Mouse (Mus musculus): ENCODE measurements around the gene C5ar1.

C5ar1 gene

DNA sequence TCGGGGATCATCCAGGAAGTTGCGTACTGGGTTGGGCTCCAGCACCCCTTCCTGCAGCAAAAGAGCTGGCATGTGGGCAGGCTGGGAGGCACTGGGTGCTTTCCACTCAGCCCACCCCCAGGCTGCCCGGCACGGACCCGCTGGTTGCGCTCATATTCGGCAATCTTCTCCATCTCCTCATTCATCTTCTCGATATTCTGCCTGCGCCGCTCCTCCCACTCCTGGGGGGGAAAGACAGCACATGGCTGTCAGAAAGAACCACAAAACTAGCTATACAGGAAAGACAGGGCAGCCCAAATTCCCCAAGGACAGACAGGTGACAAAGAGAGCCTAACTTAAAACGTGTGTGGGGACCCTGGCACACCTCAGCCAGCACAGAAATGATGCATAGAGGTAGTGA lies 21.4 kb upstream of the C5ar1 start:
- in situ Hi-C loops (cut with MboI; ENCODE audit: unreplicated experiment in 2 of 2) = no loop called here

DNA sequence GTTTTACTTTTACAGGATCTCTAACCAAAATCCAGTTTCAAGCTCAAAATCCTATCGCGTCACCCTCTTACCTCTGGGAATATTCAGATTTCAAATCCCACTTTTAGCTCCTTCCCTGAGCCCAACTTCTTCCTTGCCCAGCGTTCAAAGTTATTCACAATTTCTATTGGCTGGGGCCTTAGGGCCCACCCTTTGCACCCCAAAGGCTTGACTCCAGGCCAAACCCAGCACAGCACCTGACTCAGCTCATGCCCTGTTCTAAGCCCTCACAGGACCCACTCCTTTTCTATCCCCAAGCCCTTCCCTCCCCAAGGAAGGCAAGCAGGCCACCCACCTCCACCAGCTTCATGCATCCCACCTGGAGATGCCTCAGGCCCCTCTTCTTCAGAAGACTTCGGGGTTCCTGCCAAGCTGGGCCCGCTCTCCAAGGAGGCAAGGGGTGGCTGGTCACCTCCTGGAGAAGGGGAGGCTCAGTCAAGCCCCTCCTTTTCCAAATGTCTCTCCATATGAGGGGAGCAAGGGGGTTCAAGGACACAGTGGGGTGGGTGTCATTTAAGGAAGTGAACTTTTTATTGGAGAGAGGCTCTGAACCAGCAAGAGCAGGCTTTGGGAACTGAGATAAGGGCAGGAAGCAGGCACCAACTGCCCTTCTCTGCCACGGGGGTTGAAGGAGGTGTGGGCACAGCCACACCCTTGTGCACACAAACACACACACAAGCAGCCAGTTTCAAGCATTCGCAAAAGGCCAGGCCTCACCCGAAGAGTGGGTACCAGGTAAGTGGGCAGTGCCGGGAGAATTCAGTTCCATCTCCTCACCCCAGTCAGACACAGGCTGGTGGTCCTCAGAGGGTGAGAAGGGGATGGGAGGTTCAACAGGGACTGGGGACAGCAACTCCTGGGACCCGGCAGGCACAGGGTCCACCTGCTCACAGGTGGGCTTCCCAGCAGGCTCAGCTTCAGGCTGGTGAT lies 15.9 kb upstream of the C5ar1 start:
- in situ Hi-C loops (cut with MboI; ENCODE audit: unreplicated experiment in 2 of 2) = loop anchor here (25.0 kb wide), 1 partner anchor 288 kb away; no protein-coding TSS in a partner anchor

DNA sequence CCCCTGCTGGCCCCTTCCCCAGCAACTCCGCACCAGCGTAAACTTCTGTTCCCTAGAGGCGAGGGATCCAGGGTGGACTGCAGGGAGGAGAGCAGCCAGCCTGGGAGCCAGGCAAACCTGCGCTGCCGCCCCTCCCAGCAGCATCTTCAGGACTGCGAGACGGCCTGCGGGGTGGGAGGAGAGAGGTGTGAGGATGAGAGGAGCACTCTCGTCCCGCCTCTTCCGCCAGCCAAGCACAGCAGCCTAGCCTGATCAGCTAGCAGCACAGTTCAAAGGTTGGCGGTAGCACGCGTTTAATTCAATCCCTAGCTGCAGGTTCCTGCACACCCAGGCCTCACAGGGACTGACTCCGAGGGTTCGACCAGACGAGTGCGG lies 14.4 kb upstream of the C5ar1 start:
- in situ Hi-C loops (cut with MboI; ENCODE audit: unreplicated experiment in 2 of 2) = loop anchor here (25.0 kb wide), 1 partner anchor 286 kb away; no protein-coding TSS in a partner anchor

DNA sequence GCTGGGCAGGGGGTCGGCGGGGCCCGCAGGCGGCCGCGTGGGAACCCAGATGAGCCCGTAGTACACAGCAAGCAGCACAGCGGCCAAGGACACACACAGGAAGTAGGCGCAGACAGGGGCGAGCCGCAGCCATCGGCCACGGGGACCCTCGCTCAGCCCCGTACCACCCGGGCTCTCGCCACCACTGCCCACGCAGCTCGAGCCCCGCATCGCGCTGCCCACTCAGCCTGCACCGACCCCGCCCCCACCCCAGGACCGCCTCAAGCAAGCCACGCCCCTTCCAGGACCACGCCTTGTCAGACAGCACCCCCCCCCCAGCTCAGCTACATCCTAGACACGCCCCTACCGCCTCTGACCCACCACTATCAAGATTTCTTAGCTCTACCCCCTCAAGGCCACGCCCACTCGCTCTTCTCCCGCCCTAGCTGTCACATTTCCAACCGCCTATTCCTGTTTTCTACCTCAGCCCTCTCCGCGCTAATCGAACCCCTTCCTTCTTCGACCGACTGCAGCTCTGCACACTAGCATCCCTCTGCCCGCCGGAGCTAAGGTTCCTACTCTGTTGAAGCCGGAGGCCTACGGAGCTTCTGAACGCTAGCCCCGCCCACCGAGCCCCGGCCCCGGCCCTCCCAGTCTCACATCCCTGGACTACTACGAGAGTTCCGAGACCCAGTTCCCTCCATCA lies 13.9 kb upstream of the C5ar1 start, which contains the start of gene Inafm1:
TSS of gene Inafm1 (minus strand) at position 537 of the 685 bp plus-strand sequence.
- in situ Hi-C loops (cut with MboI; ENCODE audit: unreplicated experiment in 2 of 2) = loop anchor here (25.0 kb wide), 1 partner anchor 286 kb away; no protein-coding TSS in a partner anchor

DNA sequence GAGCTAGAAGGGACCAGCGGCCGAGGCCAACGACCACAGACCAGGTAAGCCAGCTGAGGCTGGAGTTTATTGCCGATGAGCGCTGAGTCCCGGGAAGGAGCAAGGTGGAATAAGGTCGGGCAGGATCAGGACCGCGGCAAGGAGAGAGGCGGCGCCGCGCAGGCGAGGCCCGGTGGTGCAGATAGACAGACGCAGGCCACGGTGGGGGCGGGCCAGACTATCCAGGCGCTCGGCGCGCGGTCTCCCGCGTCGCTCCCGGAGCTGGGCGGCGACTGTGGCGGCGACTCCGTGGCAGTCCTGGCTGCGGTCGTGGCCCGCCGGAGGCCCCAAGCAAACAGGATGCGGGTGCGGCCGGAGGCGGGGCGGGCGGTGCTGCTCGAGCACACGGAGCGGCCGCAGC lies 13.3 kb upstream of the C5ar1 start:
- in situ Hi-C loops (cut with MboI; ENCODE audit: unreplicated experiment in 2 of 2) = loop anchor here (25.0 kb wide), 1 partner anchor 285 kb away; no protein-coding TSS in a partner anchor

DNA sequence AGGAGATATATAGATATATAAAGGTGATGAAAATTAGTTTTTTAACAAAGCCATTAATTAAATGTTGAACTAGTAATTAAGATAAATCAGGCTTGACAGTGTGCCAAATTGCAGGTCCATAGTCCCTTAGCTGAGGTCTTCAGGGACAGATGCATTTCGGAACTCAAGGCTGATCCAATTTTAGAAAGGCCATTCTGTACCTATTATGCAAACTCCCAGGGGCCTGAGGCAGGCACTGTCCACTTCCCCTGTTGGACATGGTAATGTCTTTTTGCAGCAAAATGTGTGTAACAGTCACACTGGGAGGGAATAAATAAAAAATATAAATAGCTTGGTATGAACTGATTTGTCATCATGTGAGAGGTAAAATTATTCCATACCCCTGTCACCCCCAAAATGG lies 11.8 kb upstream of the C5ar1 start:
- in situ Hi-C loops (cut with MboI; ENCODE audit: unreplicated experiment in 2 of 2) = loop anchor here (25.0 kb wide), 1 partner anchor 284 kb away; no protein-coding TSS in a partner anchor

DNA sequence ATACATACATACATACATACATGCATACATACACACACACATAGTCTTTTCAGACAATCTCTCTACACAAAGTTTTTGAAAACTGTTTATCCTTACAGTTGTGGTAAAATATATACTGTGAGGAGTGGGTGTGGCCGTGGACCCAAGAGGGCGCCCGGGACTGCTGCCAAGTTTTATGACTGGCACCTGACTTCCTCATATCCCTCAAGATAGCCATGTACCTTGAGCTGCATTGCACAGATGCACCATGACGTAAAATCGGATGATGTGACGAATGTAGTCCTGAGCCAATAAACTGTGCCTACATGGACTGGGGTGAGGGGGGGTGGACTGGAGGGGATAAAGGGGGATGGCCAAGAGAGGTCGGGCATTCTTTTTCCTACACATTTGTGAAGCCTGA lies 7.3 kb upstream of the C5ar1 start:
- in situ Hi-C loops (cut with MboI; ENCODE audit: unreplicated experiment in 2 of 2) = loop anchor here (10.0 to 25.0 kb wide), 2 partner anchors 202 to 279 kb away; partner anchors contain the start of gene Zfp541 (in 1 of the 2)

DNA sequence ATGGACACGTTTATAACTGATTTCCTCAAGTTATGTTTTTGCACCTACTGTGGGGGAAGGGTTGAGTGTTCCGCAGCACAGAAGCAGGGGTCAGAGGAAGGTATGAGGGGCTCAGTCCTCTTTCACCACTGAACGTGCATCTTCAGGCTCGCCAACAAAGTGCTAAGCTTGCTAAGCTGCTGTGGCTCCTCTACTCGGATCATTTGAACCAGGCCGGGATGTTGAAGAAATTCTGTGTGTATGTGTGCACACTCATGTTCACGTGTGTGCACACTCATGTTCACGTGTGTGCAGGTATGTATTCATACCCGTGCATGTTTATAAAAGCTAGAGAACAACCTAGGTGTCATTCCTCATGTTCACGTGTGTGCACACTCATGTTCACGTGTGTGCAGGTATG lies 6.5 kb upstream of the C5ar1 start:
- in situ Hi-C loops (cut with MboI; ENCODE audit: unreplicated experiment in 2 of 2) = loop anchor here (10.0 to 25.0 kb wide), 2 partner anchors 201 to 279 kb away; partner anchors contain the start of gene Zfp541 (in 1 of the 2)

DNA sequence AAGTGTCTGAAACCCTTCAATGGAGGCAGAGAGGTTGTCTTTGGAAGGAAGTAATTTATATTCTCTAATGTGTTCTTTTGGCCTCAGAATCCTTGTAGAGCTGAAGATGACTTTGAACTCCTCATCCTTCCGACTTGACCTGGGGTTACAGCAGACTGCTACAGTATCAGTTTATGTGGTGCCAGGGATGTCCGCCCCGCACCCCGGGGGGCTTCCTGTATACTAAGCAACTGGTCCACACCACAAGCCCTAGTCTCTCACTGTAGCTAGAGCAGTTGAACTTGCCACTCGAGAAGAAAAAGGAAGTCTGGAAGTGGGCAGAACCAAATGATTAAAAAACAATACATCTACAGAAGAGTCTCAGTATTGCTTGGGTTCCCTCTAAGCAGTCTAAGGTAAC lies 4.5 kb upstream of the C5ar1 start:
- in situ Hi-C loops (cut with MboI; ENCODE audit: unreplicated experiment in 2 of 2) = loop anchor here (5.0 to 25.0 kb wide), 3 partner anchors 72 to 277 kb away; partner anchors contain the start of gene Zfp541 (in 1 of the 2)

DNA sequence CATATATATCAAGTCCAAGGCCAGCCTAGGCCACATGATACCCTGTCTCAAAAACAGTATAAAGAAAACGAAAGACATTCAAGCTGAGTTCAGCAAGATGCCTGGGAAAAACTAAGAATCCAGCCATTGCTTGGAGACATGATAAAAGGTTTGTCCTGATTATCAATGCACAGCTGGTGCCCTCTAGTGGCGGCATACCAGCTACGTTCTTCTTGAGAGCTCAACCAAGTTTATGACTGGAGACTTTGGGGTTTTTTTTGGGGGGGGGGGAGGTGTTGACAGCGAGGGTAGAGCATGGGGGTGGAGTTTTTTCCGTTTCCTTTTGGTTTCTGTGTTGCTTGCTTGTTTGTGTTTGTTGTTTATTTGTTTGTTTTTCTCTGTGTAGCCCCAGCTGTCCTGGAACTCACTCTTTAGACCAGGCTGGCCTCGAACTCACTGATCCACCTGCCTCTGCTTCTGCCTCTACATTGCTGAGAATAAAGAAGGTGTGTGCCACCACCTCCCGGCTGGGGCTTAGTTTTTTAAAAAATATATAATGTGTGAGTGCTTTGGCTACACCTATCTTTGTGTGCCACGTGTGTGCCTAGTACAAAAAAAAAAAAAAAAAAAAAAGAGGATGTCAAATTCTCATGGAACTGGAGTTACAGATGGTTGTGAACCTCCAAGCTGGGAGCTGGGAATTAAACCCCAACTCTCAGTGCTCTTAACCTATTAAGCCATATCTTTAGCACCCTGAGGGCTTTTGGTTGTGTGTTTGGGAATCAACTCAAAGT lies 3.9 kb upstream of the C5ar1 start:
- in situ Hi-C loops (cut with MboI; ENCODE audit: unreplicated experiment in 2 of 2) = loop anchor here (5.0 to 25.0 kb wide), 3 partner anchors 71 to 276 kb away; partner anchors contain the start of gene Zfp541 (in 1 of the 2)

DNA sequence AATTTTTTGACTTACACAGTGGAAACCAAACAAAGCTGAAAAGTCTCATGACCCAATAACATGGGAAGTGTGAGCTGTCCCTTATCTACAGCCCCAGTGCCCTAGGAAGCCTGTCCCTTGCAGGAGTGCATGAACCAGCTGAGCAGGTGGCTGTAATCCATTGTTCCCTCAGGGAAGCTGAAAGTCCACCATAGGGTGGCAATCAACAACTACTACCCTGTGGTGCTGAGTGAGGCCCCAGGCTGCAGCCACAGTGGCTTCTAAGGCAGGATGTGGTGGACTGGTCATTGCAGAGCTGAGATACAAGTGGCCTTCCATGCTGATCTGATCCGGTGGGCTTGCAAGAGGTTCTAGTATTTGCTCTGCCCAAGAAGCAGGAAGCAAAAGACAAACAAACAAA lies 1.8 kb upstream of the C5ar1 start:
- in situ Hi-C loops (cut with MboI; ENCODE audit: unreplicated experiment in 2 of 2) = loop anchor here (5.0 to 25.0 kb wide), 3 partner anchors 69 to 274 kb away; partner anchors contain the start of gene Zfp541 (in 1 of the 2)

DNA sequence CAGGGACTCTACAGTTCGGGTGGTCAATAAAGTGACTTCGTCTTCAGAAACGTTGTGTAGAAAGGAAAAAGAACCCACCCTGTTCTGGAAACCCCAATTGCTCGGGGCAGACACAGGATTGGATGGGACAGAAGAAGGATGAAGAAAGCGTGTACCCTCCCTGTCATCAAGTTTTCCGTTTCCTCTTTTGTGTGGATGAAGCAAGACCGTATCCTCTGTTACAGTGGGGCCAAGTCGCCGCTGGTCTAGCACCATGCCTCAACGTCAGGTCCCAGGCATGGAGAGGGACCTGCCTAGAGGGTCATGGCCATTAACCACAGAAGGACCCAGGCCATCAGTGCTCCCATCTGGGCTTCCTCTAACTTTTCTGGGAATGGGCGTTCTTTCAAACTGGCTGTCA lies 1.5 kb downstream of the C5ar1 start:
- in situ Hi-C loops (cut with MboI; ENCODE audit: unreplicated experiment in 2 of 2) = loop anchor here (25.0 kb wide), 1 partner anchor 271 kb away; no protein-coding TSS in a partner anchor

DNA sequence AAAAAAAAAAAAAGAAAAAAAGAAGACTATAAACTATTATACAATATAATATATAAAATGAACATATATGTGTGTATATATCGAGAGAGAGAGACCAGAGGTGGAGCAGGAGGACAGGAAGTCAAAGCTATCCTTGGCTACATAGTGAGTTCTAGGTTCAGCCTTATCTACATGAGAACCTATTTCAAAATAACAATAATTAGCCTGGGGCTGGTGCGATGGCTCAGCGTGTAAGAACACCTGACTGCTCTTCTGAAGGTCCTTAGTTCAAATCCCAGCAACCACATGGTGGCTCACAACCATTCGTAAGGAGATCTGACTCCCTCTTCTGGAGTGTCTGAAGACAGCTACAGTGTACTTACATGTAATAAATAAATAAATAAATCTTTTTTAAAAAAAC lies 3.4 kb downstream of the C5ar1 start:
- in situ Hi-C loops (cut with MboI; ENCODE audit: unreplicated experiment in 2 of 2) = loop anchor here (25.0 kb wide), 1 partner anchor 269 kb away; no protein-coding TSS in a partner anchor

DNA sequence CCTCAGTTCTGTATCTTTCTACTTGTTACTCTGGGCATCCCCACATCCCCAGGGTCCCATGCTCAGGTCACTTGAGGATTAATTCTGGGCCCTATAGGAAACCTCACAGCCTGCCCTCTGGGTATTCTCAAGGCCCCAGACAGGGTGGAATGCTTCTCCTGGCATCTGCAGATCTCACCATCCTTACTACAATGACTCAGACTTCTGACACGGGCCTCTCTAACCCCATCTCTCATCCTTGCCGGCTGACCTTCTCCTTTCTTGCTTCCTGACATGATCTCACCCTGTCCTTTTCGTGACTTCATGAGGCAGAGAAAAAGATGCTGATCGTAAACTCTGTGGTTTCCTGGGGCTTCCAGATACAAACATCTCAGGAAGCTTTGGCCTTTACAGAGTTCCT lies 5.1 kb downstream of the C5ar1 start:
- in situ Hi-C loops (cut with MboI; ENCODE audit: unreplicated experiment in 2 of 2) = loop anchor here (25.0 kb wide), 1 partner anchor 267 kb away; no protein-coding TSS in a partner anchor

DNA sequence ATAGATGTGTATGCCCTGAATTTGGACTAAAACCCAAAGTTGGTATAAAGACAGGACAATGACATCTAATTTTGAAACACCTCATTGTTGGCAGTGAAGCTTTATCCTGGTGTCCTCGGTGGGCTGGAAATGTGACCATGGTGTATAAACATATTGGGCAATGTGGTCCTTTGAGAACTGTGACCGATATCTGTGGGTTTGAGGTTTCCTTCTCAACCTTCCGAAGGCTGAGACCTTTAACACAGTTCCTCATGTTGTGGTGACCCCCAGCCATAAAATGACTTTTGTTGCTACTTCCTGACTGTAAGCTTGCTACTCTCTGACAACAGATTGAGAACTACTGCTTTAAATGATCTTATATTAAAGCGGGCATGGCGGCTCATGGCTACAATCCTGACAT lies 8.7 kb downstream of the C5ar1 start:
- in situ Hi-C loops (cut with MboI; ENCODE audit: unreplicated experiment in 2 of 2) = loop anchor here (25.0 kb wide), 1 partner anchor 263 kb away; no protein-coding TSS in a partner anchor

DNA sequence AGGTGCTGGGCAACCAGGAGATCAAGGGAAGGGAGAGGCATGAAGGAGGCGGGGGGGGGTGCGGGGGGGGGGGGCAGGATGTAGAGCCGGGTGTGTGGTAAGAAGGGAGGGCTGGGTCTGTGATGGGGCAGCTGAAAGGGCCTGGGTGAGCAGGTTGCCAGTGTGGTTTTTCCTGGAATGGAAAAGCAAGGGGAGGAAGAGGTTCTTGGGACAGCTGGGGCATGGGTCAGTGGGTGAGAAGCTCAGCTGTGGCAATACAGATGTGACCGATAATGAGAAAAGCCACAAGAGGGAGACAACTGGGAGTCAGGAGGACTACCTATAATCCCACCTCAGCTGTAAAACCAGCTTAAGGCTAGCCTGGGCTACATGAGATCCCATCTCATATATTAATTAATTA lies 13.4 kb downstream of the C5ar1 start:
- in situ Hi-C loops (cut with MboI; ENCODE audit: unreplicated experiment in 2 of 2) = no loop called here

DNA sequence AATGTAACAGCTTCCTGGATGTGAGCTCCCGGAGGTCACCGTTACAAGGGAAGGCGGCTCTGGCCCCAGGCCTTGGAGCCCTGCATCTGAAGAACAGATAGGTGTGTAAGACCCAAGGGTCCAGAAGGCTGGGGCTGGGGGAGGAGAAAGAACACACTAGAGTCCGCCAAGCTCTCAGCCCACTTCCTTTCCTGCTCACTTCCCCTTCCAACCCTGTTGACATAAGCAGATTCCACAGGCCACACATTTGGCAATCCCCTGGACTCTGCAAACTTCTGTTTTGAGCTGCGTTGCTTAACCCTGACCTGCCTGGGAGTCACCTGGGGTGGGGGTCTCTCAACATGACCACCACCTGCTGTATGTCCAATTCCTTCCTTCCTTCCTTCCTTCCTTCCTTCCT lies 15.3 kb downstream of the C5ar1 start, which contains the start of gene C5ar2:
TSS of gene C5ar2 (minus strand) at position 88 of the 400 bp plus-strand sequence.
- in situ Hi-C loops (cut with MboI; ENCODE audit: unreplicated experiment in 2 of 2) = no loop called here

DNA sequence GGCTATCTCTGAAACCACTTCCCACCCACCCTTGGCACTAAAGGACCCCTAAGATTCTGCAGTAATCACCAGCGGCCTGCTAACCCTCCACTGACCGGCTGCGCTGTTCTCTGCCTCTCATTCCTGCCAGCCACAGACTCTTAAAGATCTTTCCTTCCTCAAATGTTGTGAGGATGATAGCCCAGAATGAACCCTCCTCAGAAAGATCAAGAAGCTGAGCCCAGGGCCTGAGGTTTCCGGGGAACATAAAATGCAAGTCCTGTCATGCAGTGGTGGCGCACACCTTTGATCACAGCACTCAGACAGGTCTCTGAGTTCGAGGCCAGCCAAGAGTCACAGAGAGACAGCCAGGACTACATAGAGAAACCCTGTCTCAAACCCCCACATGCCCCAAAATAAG lies 17.1 kb downstream of the C5ar1 start:
- in situ Hi-C loops (cut with MboI; ENCODE audit: unreplicated experiment in 2 of 2) = no loop called here

DNA sequence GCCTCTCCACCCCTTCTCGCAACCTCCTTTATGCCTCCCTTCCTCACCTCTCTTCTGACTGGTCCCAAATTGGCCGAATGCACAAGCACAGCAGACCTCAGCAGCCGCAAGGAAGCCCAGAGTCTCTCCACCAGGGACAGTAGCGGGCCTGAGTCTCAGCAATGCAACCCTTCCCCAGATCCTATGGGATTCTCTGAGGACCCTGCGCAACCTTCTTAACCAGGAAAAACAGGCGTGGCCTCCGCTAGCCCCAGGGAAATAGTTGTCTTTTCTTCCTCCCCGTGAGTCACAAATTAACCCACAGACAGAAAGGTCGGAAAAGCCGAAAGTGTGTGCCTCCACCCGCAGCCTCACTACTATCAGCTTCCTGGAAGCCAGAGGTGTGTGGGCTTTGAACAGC lies 17.6 kb downstream of the C5ar1 start:
- in situ Hi-C loops (cut with MboI; ENCODE audit: unreplicated experiment in 2 of 2) = no loop called here

DNA sequence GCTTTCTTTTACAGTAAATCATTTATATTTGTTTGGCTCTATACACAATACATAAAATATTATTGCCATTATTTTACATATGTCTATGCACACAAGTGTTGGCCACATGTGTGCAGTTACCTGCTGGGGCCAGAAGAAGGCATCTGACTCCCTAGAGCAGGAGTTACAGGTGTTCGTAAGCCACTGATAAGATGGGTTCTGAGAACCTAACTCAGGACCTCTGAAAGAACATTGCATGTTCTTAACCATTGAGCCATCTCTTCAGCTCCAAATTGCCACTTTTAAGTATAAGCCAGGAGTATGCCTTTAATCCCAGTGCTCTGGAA lies 18.4 kb downstream of the C5ar1 start:
- in situ Hi-C loops (cut with MboI; ENCODE audit: unreplicated experiment in 2 of 2) = no loop called here

Measured in v-Abl transformed pro-B cells (cell line).